Mouse (Mus musculus) stomach, postnatal 0 days (tissue): ENCODE measurements around the gene Slc25a34.

ENCODE experiments used
- CTCF ChIP-seq: IDR thresholded peaks from 2 replicates; pipeline ENCODE4 v1.5.1; 2016; ENCODE audit warnings: antibody characterized with exemption, low read depth, mild to moderate bottlenecking, moderate library complexity
- EP300 ChIP-seq: optimal IDR thresholded peaks from 2 replicates; pipeline ENCODE3; 2016; ENCODE audit warnings: antibody characterized with exemption

DNA sequence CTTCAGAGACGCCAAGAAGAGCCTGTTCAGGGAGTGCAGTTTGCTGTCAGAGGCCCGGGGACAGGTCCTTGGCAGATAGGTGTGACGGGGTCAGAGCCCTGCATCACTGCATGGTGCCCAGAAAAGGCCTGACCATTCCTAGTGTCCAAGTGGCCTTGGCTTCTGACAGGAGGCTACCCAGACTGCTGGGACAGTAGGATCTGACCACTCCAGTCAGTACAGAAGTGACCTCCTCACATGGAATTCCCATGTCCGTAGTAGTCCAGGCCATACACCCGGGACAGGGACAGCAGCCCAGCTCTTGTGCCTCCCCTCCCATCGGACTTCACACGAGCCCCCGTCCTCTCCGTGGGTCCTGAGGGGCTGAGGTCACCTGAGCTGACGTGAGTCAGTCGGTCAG is 6.4 kb upstream of the Slc25a34 start:
- no peak for TF ChIP-seq CTCF
- TF ChIP-seq EP300 = no peak
